Mouse (Mus musculus) testis, postnatal 14 days (tissue): ENCODE results near the gene Mybpc3.
"Not testable (repeated sequence)": the region's sequence is repeated elsewhere in the genome, so short reads cannot be mapped to it uniquely, and the experiment has no call there.

Experiments used
- DNase-seq: peaks from one replicate; pipeline ENCODE4 v3.0.0; 2021; ENCODE audit warnings: low spot score

Gene Mybpc3

DNA sequence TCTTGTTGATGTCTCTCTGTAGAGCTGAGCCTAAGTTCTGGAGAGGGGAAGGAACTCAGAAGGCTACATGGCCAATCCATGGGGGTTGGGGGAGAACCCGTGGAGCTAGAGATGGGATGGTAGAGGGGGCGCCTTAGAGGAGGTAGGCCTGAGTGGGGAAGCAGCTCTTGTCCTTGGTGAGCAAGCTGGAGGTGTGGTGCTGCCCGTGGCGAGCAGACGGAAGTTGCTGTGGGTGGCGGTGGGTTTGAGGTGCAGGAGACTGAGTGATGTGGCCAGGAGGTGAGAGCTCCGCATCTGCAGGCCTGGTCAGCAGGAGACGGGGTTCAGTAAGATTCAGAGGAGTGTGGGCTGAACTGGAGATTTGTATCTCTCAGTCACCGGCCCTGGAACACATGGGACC, 30.5 kb upstream of the Mybpc3 start:
- DNase-seq = no peak

DNA sequence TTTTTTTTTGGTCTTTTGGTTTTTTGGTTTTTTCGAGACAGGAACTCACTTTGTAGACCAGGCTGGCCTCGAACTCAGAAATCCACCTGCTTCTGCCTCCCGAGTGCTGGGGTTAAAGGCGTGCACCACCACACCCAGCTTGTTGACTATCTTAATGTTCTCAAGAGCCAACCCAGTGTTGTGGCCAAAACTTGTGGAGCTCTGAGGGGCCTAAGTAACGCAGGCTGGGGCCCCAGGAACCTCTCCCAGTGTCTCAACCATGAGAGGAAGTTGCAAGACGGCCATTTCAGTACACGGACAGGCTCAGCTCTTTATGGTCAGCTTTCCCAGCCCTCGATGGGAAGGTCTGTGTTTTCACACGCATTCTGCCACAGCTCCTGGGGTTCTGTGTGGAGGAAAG, 29.0 kb upstream of the Mybpc3 start:
- DNase-seq = no peak

DNA sequence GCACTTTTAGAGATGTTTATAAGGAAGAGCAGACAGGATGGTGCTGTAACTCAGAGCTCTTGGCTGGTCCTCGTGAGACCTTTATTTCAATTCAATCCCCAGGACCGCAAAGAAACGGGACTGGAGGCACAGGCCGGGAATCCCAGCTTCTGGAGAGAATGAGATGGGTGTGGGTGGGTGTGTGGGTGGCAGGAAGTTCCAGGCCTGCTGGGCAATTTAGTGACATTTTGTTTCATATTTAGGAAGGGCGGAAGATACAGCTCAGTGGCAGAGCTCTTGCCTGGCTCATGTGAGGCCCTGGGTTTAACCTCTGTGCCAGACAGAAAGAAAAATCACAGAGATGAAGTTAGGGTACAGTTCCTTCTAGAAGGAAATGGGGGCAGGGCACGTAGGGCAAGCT, 27.7 kb upstream of the Mybpc3 start:
- peak; percentile 73 for DNase-seq

DNA sequence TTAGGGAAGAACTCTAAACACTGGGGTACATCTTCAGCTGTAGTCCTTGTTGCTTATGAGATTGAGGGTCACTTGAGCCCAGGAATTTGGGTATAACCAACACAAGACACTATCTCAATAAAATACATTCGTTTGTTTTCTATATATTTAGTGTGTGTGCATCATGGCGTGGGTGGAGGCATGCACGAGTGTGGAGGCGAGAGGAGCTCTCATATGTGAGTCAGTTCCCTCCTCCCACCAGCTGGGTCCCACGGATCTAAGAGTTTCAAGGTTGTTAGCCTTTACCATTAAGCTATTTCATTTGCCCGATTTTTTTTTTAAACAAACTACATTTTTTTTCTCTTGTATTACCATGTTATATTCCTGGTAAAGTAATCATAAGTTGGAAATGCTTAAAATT, 27.1 kb upstream of the Mybpc3 start:
- DNase-seq = no peak

DNA sequence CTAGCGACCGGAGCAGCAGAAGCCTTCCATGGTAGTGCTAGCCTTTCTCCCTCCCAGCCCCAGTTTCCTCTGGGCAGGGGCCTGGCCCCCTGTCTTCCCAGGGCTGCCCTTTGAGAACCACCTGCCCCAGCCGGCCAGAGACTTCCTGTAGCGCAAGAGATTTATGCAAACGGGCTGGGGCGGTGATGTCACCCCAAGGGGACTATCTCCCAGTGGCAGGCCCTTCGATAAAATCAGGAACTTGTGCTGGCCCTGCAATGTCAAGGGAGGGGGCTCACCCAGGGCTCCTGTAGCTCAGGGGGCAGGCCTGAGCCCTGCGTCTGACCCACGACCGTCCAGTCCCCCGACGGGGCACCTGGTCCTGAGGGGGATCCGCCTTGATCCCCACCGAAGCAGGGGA, 21.4 kb upstream of the Mybpc3 start:
- no peak for DNase-seq

DNA sequence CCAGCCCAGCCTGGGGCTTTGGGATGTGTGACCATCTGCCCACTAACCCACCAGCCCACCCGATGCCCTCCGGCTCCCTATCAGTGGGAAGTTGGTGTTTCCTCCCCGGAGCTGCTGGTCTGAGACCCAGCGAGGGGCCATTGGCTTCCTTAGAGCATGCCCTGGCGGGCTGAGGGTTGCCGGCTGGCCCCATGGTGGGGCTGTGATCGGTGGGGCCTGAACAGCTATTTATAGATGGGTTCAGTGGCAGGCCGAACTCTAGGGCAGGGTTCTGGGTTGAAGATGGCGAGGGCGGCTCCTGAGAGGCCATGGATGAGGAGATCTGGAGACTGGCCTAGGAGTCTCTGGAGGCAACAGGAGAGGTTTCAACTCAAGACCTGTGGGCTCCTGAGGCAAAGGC, 20.9 kb upstream of the Mybpc3 start:
- no peak for DNase-seq

DNA sequence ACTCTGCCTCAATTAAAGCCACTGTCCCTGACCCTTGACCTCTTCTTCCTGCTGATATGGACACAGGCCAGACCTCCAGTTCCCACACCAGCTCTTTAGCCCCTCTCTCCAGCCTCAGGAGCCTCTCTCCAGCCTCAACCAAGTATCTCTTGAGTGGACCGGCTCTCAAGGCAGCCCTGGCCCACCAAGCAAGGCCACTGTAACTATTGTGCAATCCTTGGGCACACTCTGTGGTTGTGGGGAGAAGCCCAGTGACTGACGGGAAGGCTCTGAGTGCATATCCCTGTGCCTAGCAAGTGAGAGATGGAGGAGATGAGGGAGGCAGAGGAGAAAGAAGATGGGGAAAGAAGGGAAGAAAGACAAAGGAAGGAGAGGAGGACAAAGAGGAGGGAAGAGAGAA, 19.8 kb upstream of the Mybpc3 start:
- no peak for DNase-seq

DNA sequence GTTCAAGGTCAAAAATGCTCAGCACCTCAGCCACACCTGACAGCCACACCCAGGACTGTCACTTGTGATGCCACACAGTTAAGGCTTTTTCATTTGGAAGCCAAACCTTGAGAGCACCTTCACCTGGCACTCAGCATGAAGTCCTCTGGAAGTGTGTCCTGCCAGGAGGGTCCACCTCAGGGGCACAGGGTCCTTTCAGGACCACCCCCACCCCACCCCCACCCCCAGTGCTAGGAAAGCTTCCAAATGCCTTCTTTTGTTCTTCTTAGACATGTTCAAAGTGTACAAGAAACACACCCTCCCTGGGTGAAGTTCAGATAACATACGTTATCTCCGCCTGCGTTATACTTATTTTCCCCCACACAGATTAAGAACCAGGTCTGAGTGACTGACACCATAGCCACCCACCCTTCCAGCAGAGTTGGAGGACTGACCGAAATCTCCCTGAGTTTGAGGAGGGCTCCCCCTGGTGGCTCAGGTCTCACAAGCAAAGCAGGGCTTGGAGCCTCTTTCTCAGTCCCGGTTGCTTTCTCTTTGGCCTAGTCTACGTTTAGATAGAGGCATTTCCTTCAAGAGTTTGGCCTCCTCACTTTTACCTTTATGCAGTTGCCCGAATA, 16.7 kb upstream of the Mybpc3 start:
- DNase-seq = peak; percentile 75

DNA sequence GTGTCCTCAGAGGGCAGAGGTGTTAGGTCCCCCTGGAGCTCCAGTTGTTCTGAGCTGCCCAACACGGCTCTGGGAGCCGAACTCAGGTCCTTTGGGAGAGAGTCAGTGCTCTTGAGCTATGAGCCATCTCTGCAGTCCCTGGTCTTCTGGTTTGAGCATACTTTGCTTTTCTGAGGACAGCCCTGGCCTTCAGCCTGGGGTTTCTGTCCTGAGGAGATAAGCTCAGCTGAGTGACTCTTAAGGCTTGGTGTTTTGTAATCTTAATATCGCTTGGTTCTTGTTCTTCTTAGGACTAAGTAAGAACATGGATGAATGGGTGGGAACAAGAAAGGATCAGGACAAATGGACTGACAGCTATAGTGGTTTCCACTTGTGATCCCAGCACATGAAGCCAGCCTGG, 9.8 kb upstream of the Mybpc3 start:
- DNase-seq = no peak

DNA sequence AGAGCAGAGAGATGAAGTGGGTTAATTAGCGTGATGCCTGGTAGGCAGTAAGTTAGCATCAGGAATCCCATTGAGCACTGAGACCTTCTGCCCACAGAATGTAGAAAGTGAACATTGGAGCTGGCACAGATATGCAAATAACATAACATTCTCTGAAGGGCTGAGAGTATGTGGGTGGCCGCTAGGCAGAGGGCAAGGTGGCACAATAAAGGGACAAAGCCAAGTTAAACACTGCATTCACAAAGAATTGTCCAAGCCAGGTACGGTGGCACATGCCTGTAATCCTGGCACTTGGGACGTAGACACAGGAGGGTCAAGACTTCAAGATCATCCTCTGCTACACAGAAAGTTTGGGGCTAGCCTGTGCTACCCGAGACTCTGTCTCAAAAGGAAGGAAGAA, 8.7 kb upstream of the Mybpc3 start:
- no peak for DNase-seq

DNA sequence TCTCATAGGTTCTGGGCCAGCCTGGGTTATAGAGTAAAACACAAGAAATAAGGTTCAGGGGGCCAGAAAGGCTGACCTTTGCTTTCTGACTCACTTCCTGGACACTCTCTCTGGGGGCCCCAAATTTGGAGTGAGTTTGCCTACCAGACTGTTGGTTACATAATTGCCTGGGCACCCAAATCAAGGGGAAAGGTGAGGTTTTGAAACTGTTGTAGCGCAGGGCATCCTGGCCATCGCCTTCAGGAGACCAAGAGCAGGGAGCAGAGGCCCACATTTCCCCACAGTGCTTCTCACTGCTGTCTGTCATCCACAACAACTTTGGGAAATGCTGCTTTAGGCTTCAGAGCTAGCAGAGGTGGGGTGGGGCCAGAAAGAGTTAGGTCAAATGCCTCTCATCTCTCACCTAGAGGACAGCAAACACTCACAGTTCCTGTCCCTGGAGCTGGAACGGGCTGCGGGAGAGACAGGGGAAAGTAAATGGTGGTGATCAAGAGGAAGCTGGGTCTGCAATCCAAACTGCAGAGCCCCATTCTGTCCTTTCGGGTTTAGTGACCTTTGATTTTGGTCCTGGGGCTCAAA, 8.0 kb upstream of the Mybpc3 start:
- no peak for DNase-seq

DNA sequence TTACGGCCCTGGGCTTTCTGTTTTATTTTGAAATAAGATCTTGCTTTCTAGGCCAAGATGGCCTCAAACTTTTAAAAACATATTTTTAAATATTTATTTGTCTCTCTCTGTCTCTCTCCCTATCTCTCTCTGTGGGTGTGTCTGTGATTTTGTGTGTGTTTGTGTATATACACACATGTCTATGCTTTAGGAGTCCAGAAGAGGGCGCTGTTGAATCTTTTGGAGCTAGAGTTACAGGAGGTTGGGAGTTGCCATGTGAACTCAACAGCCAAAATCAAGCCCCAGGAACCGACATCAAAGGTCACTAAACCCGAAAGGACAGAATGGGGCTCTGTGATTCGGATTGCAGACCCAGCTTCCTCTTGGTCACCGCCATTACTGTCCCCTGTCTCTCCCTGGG, 7.5 kb upstream of the Mybpc3 start:
- no peak for DNase-seq

DNA sequence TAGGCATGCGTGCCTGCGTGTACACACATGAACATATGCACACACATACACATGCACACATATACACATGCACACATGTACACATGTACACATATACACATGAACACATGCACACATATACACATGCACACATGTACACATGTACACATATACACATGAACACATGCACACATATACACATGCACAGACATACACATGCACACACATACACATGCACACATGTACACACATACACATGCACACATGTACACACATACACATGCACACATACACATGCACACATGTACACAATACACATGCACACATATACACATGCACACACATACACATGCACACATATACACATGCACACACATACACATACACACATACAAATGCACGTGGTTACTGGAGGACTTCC, 6.1 kb upstream of the Mybpc3 start:
- not testable (repeated sequence) for DNase-seq

DNA sequence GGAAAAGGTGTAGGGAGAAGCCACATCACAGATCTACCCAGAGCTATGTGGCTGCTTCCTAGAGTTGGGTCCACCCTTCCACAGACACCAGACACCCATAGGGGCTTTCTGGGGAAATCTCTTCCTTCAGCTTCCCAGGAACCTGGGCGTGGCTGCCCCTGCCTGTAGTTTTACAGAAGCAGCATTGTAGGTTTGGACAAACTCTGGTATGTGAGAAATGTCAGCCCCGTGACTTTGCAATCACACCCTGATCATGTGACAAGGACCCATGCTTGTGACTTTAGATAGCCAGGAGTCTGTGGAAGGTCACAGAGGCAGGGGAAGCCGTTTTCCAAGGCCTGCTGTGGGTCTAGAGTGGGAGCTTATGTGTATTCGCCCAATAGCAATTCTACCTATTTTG, 5.5 kb upstream of the Mybpc3 start:
- no peak for DNase-seq

DNA sequence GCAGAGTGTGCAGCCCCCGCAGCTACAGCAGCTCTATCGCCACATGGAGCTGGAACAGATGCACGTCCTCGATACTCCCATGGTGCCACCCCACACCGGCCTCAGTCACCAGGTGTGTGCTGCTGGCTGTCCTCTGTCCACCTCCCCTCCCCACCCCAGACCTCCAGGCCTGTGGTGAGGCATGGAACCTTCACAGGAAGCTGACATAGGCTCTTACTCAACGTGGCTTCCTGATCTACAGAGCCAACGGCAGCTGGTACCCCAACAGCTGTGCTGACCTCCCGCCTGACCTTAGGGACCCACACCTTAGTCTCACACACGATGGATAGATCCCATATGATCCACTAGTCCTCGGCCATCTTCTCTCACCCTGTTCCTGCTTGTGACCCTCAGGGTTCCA, 4.6 kb upstream of the Mybpc3 start:
- DNase-seq = no peak

DNA sequence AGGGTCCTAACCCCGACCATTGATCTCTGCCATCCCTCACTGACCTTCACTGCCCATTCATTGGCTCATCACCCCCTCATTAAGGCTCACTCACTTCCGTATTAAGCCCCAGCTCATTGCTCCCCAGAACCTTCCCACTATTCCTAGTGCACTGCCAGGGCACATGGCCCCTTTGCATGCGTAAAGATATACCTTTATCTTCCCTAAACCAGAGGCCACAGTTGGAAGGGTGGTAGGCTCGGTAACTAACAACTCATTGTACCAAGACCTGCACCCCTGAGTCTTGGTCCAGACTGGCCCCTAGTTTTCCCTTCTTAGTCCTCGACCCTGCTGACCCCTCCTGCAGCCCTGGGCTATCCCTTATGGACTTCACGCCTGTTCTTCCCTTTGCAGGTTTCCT, 4.1 kb upstream of the Mybpc3 start:
- no peak for DNase-seq

DNA sequence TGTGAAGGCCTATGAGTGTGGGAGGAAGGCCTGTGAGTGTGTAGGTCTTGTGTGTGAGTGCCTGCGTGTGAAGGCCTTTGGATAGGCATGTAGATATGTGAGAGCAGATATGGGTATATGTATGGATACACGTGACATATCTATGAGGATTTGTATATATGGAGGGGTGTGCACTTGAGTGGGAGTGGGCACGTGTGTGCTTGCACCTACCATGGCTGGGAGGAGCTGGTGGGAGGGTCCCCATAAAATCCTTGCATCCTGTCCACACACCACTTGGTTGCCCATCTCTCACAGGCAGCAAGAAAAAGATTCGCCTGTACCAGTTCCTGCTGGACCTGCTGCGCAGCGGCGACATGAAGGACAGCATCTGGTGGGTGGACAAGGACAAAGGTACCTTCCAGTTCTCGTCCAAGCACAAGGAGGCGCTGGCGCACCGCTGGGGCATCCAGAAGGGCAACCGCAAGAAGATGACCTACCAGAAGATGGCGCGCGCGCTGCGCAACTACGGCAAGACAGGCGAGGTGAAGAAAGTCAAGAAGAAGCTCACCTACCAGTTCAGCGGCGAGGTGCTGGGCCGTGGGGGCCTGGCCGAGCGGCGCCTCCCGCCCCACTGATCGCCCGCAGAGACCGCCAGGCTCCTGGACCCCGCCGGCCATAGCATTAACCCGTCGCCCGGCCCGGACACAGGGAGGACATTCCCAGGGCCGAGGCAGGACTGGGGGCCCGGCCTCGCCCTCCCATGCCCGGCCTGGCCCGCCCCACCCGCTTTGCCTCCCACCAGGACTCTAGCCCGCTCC, 3.0 kb upstream of the Mybpc3 start:
- peak; percentile 86 for DNase-seq

DNA sequence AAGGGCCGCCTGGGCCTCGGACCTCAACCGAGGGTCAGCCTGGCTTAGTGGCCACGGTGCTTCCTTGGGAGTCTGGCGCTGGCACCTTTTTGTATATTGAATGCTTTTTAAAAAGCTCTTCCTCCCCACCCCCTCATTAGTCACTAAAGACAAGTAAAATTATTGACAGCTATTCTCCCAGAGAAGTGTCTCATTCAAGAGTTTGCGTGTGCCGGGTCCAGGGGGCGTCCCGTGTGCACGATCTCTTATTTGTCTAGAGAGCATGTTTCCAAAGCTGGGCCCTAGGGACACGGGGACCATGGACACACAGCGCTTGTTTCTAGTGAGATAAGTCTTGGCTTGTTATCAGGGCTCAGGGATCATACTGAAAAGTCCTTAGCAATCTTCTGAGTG, 2.4 kb upstream of the Mybpc3 start:
- DNase-seq = no peak

DNA sequence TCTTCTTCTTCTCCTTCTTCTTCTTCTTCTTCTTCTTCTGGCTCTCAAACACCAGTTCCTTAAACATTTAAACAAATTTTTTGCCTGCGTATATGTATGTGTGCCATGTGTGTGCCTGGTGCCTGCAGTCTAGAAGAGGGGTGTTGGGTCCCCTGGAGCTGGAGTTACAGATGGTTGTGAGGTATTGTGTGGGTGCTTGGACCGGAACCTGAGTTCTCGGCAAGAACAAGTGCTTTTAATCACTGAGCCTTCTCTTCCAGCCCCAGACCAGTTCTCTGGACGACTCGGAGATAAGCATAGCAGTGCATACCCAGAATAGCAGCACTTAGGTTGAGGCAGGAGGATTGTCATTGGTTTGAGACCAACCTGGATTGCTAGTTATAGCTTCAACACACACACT, 1.1 kb upstream of the Mybpc3 start:
- no peak for DNase-seq

DNA sequence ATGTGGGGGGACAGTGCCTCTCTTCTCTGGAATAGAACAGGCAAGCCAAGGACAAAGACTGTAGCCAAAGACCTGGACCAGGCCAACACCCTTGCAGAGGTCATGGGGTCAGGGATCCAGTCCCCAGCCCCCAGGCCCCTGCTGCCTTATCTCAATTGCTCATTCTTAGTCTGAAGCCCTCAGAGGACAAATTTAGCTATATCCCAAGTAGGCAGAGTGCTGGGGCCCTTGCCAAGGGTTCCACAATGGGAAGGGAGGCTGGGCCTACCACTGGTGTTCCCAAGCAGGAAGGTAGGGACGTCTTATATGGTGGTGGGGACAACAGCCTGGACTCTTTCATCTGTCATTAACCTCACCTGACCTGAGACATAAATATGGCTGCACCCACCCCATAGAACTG, 703 bp downstream of the Mybpc3 start:
- DNase-seq = no peak

DNA sequence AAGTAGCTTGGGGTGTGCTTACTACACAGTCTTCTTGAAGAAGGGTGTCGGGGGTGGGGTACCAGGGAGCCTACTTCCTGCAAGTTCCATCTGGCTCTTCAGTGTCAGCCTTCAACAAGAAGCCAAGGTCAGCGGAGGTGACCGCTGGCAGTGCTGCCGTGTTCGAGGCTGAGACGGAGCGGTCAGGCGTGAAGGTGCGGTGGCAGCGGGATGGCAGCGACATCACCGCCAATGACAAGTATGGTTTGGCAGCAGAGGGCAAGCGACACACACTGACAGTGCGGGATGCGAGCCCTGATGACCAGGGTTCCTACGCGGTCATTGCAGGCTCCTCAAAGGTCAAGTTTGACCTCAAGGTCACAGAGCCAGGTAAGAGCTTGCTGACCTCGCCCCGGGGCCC, 1.1 kb downstream of the Mybpc3 start:
- no peak for DNase-seq

DNA sequence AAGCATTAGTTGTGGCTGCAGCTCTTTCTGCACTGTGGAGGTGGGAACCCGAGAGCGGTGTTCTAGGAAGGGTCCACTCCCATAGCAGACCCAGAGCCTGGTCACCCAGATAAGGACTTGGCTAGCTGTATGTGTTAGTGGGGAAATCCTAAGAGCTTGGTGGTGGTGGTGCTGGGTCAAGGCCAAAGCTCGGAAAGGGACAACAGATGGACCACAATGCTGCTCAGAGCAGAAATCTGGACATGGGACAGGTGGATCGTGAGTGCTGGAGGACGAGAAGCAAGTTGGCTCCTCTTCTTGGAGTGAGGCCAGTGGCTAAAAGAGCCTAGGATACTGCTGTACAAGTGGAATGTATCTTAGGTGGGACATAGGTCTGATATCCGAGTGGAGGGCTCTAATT, 1.6 kb downstream of the Mybpc3 start:
- no peak for DNase-seq

DNA sequence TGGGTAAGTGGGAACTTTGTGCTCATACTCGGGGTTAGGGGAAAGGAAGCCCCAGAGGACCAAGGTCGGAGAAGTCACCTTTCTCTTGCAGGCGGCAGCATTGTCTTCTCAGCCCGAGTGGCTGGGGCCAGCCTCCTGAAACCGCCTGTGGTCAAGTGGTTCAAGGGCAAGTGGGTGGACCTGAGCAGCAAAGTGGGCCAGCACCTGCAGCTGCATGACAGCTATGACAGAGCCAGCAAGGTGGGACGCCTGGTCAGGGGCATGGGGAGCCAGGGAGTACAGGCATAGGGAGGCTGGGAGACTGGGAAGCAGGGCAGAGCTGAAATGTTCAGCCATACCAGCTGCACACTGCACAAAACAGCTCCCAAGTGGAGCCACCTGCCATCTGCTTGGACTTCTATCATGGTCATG, 2.3 kb downstream of the Mybpc3 start:
- no peak for DNase-seq

DNA sequence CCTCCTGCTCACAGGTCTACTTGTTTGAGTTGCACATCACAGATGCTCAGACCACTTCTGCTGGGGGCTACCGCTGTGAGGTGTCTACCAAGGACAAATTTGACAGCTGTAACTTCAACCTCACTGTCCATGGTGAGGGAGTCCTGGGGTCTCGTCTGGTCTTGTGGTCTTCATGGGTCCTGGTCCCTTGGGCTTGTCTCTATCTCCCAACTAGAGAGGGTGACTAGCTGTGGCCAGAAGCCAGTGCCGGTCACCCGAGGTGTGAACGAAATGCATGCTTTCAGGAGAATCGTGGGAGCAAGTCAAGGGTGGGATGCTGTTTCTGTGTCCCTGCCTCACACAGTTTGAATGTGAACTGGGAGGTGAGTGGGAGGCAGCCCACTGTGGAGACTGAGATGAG, 3.1 kb downstream of the Mybpc3 start:
- no peak for DNase-seq
